Mouse (Mus musculus): ENCODE measurements around the gene Stmn3.

GRCm38 (mm10) chr2:181287338-181287957 lies 26.9 kb downstream of the Stmn3 start:
- TF ChIP-seq ZNF384 (IDR thresholded peaks at IDR 0.05; ENCODE audit: low read depth, low read length), result no peak
- TF ChIP-seq CHD2 (IDR thresholded peaks at IDR 0.05; ENCODE audit: low read depth, low read length), result no peak
- TF ChIP-seq ZC3H11A (IDR thresholded peaks at IDR 0.05; ENCODE audit: borderline replicate concordance, low read depth, low read length), result no peak
